9 mouse cellular contexts compared by ENCODE assay signal in genomic region chr3:121161661-121162060, GRCm38 (mm10). TPM values are rescaled to one million over a fixed set of nuclear protein-coding genes. Genes with fewer than 3 reads are reported as not detected.
A peak's percentile ranks its signal among the peaks of the same experiment; 100 is the strongest.
DNase-seq lines count a peak whose midpoint lies in the region; ATAC-seq and TF ChIP-seq lines count a peak whose summit lies in the region.
"Had no signal": no experiment of that assay in that cellular context is flagged by ENCODE, and none has a peak within 500 bp of the region (broad histone marks: within the 10 kb centered on the region; RNA-seq: fewer than 3 reads in every experiment).

No protein-coding gene starts in this region.

- TF ChIP-seq EP300 in CH12.LX (IDR thresholded peaks at IDR 0.05; ENCODE audit: low read length) = no peak

- no peaks in the 10 kb centered on the region for H3K79me2 ChIP-seq in CH12.LX (replicated peaks; ENCODE audit: control insufficient read depth, extremely low read depth, insufficient read depth, poor library complexity, severe bottlenecking)

- TF ChIP-seq CTCF in kidney, adult 2 months (conservative IDR thresholded peaks at IDR 0.05; ENCODE audit: insufficient read depth, insufficient read length, low read depth, low read length) = peak; percentile 28
- TF ChIP-seq CTCF in CH12.LX (conservative IDR thresholded peaks at IDR 0.05 in 1 of 2, IDR thresholded peaks at IDR 0.05 in 1 of 2; ENCODE audit: low read depth in 2 of 2, low read length in 2 of 2) = peak; percentile 40 to 51; a peak in 3 of 4 replicates

- H3K27ac ChIP-seq in kidney, adult 2 months (ENCODE audit: insufficient read depth, low read depth, low read length) = no peak overlapping the region
- H3K27ac ChIP-seq in CH12.LX (ENCODE audit: insufficient read depth, low read depth) = no peak overlapping the region
- H3K27ac ChIP-seq in embryonic facial prominence, embryonic 10.5 days (replicated peaks) = no peak overlapping the region
- H3K27ac ChIP-seq: embryonic facial prominence, embryonic 13.5 days; limb, embryonic 12.5 days had no signal

- no peak overlapping the region for H3K4me2 ChIP-seq in CH12.LX (ENCODE audit: insufficient read depth, low read depth, poor library complexity, severe bottlenecking)
- H3K4me2 ChIP-seq: embryonic facial prominence, embryonic 13.5 days; limb, embryonic 12.5 days had no signal

- H3K4me3 ChIP-seq in kidney, adult 2 months (ENCODE audit: insufficient read depth, low read depth, low read length) = no peak overlapping the region
- H3K4me3 ChIP-seq in CH12.LX (replicated peaks in 1 of 3; ENCODE audit: low read depth in 2 of 3, low read length in 2 of 3, poor library complexity in 1 of 3) = no peak overlapping the region
- no peak overlapping the region for H3K4me3 ChIP-seq in embryonic facial prominence, embryonic 10.5 days
- H3K4me3 ChIP-seq: embryonic facial prominence, embryonic 13.5 days; limb, embryonic 12.5 days had no signal

- no peaks in the 10 kb centered on the region for H3K36me3 ChIP-seq in kidney, adult 2 months (ENCODE audit: control insufficient read depth, insufficient read depth, low read length)
- H3K36me3 ChIP-seq in CH12.LX (replicated peaks in 1 of 2; ENCODE audit: control insufficient read depth in 1 of 2, insufficient read depth in 1 of 2, low read length in 1 of 2) = peaks cover 0 to 13% of the 10 kb centered on the region in 2 experiments
- peaks cover 5% of the 10 kb centered on the region; the same call in 1 of the 2 replicates for H3K36me3 ChIP-seq in embryonic facial prominence, embryonic 10.5 days (replicated peaks)
- H3K36me3 ChIP-seq: embryonic facial prominence, embryonic 13.5 days; limb, embryonic 12.5 days had no signal

- dilution Hi-C loops in CH12.LX (cut with MboI; ENCODE audit: extremely low pct_ligation_motif_present, extremely low pct_unique_long_range_greater_than_20kb, low sequenced_read_pairs) = no loop called here

- no peak for TF ChIP-seq POLR2A in kidney, adult 2 months (IDR thresholded peaks at IDR 0.05; ENCODE audit: low read depth, low read length)
- TF ChIP-seq POLR2A in CH12.LX (IDR thresholded peaks at IDR 0.05; ENCODE audit: low read depth, low read length) = no peak

- no peak for ATAC-seq in monocyte, adult 5-6 weeks (replicated peaks; ENCODE audit: insufficient number of reproducible peaks, low FRiP score, low TSS enrichment, poor library complexity, severe bottlenecking)

- no peak overlapping the region for H3K9ac ChIP-seq in CH12.LX (ENCODE audit: insufficient read depth, low read depth)
- H3K9ac ChIP-seq: embryonic facial prominence, embryonic 13.5 days; limb, embryonic 12.5 days had no signal

- H3K4me1 ChIP-seq in kidney, adult 2 months (ENCODE audit: control insufficient read depth, insufficient read depth, low read length) = 0 out of 2 replicates have a peak, but pooled peaks cover 2% of the 10 kb centered on the region
- peaks cover 3 to 36% of the 10 kb centered on the region in 2 experiments; a peak in 3 of 4 replicates for H3K4me1 ChIP-seq in CH12.LX (ENCODE audit: control insufficient read depth in 1 of 2, insufficient read depth in 2 of 2)
- peaks cover 25% of the 10 kb centered on the region for H3K4me1 ChIP-seq in embryonic facial prominence, embryonic 10.5 days

- WGBS in kidney, adult 2 months = 56% methylated on average over 2 of the region's 2 CpGs
- WGBS in embryonic facial prominence, embryonic 10.5 days = 40% methylated on average over 2 of the region's 2 CpGs

- peaks cover 4% of the 10 kb centered on the region for H3K9me3 ChIP-seq in CH12.LX (replicated peaks; ENCODE audit: low read length)
- 0 out of 2 replicates have a peak, but pooled peaks cover 4% of the 10 kb centered on the region for H3K9me3 ChIP-seq in embryonic facial prominence, embryonic 10.5 days
- H3K9me3 ChIP-seq: embryonic facial prominence, embryonic 13.5 days; limb, embryonic 12.5 days had no signal

- no peak for DNase-seq in kidney, adult 2 months
- no peak for DNase-seq in kidney, postnatal 14 days
- DNase-seq in 416B (ENCODE audit: low read depth) = peak; percentile 58
- DNase-seq in CH12.LX (ENCODE audit: extremely low read depth) = peak; percentile 56
- DNase-seq in embryonic facial prominence, embryonic 10.5 days (ENCODE audit: low spot score) = peak; percentile 18
- no peak for DNase-seq in layer of hippocampus, adult 11-12 months (ENCODE audit: low spot score)

- no peaks in the 10 kb centered on the region for H3K27me3 ChIP-seq in kidney, adult 2 months (replicated peaks; ENCODE audit: control insufficient read depth, insufficient read depth, low read length)
- H3K27me3 ChIP-seq in CH12.LX (replicated peaks) = no peaks in the 10 kb centered on the region
- no peaks in the 10 kb centered on the region for H3K27me3 ChIP-seq in embryonic facial prominence, embryonic 10.5 days (replicated peaks; ENCODE audit: low read depth, poor library complexity, severe bottlenecking)
- H3K27me3 ChIP-seq: embryonic facial prominence, embryonic 13.5 days; limb, embryonic 12.5 days had no signal

- no peak for TF ChIP-seq RAD21 in CH12.LX (IDR thresholded peaks at IDR 0.05; ENCODE audit: low read depth, low read length)

- in situ Hi-C loops in CH12.LX (cut with MboI; ENCODE audit: low pct_ligation_motif_present, low pct_unique_long_range_greater_than_20kb, low sequenced_read_pairs) = loop anchor here (25.0 kb wide), 1 partner anchor 576 kb away; no protein-coding TSS in a partner anchor

TF ChIP-seq in CH12.LX, 34 proteins besides CTCF, POLR2A, EP300 and RAD21:
- no peak for TF ChIP-seq SMC3 (IDR thresholded peaks at IDR 0.05; ENCODE audit: low read depth, low read length)
- no peak for TF ChIP-seq JUN (IDR thresholded peaks at IDR 0.05; ENCODE audit: insufficient read depth, low read depth, low read length)
- TF ChIP-seq MXI1 (IDR thresholded peaks at IDR 0.05; ENCODE audit: low read depth, low read length) = no peak
- TF ChIP-seq KAT2A (IDR thresholded peaks at IDR 0.05; ENCODE audit: insufficient replicate concordance, low read length) = no peak
- TF ChIP-seq NRF1 (IDR thresholded peaks at IDR 0.05; ENCODE audit: low read depth, low read length) = no peak
- TF ChIP-seq RCOR1 (conservative IDR thresholded peaks at IDR 0.05; ENCODE audit: low read depth, low read length) = no peak
- TF ChIP-seq MAX (IDR thresholded peaks at IDR 0.05; ENCODE audit: low read length) = no peak
- TF ChIP-seq MAFK (IDR thresholded peaks at IDR 0.05; ENCODE audit: insufficient replicate concordance, low read length) = no peak
- no peak for TF ChIP-seq USF2 (conservative IDR thresholded peaks at IDR 0.05; ENCODE audit: low read depth, low read length)
- no peak for TF ChIP-seq POLR2AphosphoS2 (IDR thresholded peaks at IDR 0.05; ENCODE audit: low read depth, low read length)
- no peak for TF ChIP-seq BHLHE40 (IDR thresholded peaks at IDR 0.05; ENCODE audit: low read depth, low read length)
- TF ChIP-seq PAX5 (IDR thresholded peaks at IDR 0.05; ENCODE audit: low read length) = no peak
- TF ChIP-seq ETS1 (conservative IDR thresholded peaks at IDR 0.05; ENCODE audit: low read depth, low read length) = no peak
- no peak for TF ChIP-seq GABPA (IDR thresholded peaks at IDR 0.05; ENCODE audit: insufficient replicate concordance, low read depth, low read length)
- TF ChIP-seq NELFE (IDR thresholded peaks at IDR 0.05; ENCODE audit: low read depth, low read length) = no peak

RNA-seq across cellular contexts. Expression of gene Rwdd3, which starts 9.8 kb away (rescaled TPM):
- 2.8 and 4.3 TPM in 2 replicates for polyA plus RNA-seq in kidney, adult 2 months (2012; rRNA removed)
- total RNA-seq in CH12.LX (2012; rRNA removed) (2.0 and 2.3 TPM in 2 replicates), CH12.LX (2014; rRNA removed) (3.5 and 3.7 TPM in 2 replicates)
- polyA plus RNA-seq in CH12.LX (2012; ENCODE audit: insufficient read length, low read depth) = 3.7 and 5.9 TPM in 2 replicates
- polyA plus RNA-seq in embryonic facial prominence, embryonic 10.5 days (2016; fragmentation: Nextera tagmentation; extraction: Ambion mirVana) = 4.1 and 4.8 TPM in 2 replicates
- 3.6 to 6.2 TPM (median 3.9 TPM) in 3 replicates for total RNA-seq in monocyte, adult 5-6 weeks (2017)

Comparison
In these comparisons a context has a peak if more than half of its experiments do, and no peak if none do; other contexts are left out.
1. DNase-seq: peak in 416B (single experiment), CH12.LX (single experiment) and embryonic facial prominence, embryonic 10.5 days (single experiment); none in kidney, adult 2 months (single experiment), kidney, postnatal 14 days (single experiment) and layer of hippocampus, adult 11-12 months (single experiment).